Comparison of ENCODE assay signal across 9 mouse cellular contexts in genomic region chr13:45454641-45455040, GRCm38 (mm10). TPM values are rescaled to one million over a fixed set of nuclear protein-coding genes. Genes with fewer than 3 reads are reported as not detected.
A peak's percentile ranks its signal among the peaks of the same experiment; 100 is the strongest.
DNase-seq lines count a peak whose midpoint lies in the region; ATAC-seq lines count a peak whose summit lies in the region.
"Had no signal": no experiment of that assay in that cellular context is flagged by ENCODE, and none has a peak within 500 bp of the region (broad histone marks: within the 10 kb centered on the region; RNA-seq: fewer than 3 reads in every experiment).

No protein-coding gene starts in this region.

- intact Hi-C loops in left cerebral cortex, postnatal 36 days (cut with DNase I), result no loop called here

- H3K27me3 ChIP-seq in lung, embryonic 16.5 days (ENCODE audit: control insufficient read depth, insufficient read depth, low read depth, low read length), result no peaks in the 10 kb centered on the region
- H3K27me3 ChIP-seq in neural tube, embryonic 14.5 days (ENCODE audit: control insufficient read depth, insufficient read depth, low read length), result no peaks in the 10 kb centered on the region
- H3K27me3 ChIP-seq: Patski had no signal

- no peaks in the 10 kb centered on the region for H3K36me3 ChIP-seq in lung, embryonic 16.5 days (ENCODE audit: control insufficient read depth, insufficient read depth, low read length)
- no peaks in the 10 kb centered on the region for H3K36me3 ChIP-seq in neural tube, embryonic 14.5 days (ENCODE audit: control insufficient read depth, insufficient read depth, low read length)

- H3K4me2 ChIP-seq in lung, embryonic 16.5 days (ENCODE audit: low read depth, low read length), result peak overlapping the region; percentile 43
- H3K4me2 ChIP-seq in neural tube, embryonic 14.5 days (ENCODE audit: low read depth, low read length), result no peak overlapping the region

- ATAC-seq in lung, embryonic 16.5 days (ENCODE audit: low read depth), result peak; percentile 52
- ATAC-seq in neural tube, embryonic 14.5 days (ENCODE audit: low read depth), result peak; percentile 31; the same call in 1 of the 2 replicates
- no peak for ATAC-seq in monocyte, adult 5-6 weeks (replicated peaks; ENCODE audit: insufficient number of reproducible peaks, low FRiP score, low TSS enrichment, poor library complexity, severe bottlenecking)
- ATAC-seq: Patski had no signal

- no peak for DNase-seq in lung, postnatal 14 days
- peak; percentile 48 for DNase-seq in heart, adult 8-10 months (ENCODE audit: low spot score)
- DNase-seq in kidney, postnatal 14 days, result peak; percentile 61
- no peak for DNase-seq in frontal cortex, postnatal 14 days (ENCODE audit: low spot score in 2 of 2)
- DNase-seq in left cerebral cortex, postnatal 36 days (ENCODE audit: low spot score in 2 of 2), result no peak

- H3K27ac ChIP-seq in lung, embryonic 16.5 days (ENCODE audit: low read length), result peak overlapping the region; percentile 86
- no peak overlapping the region for H3K27ac ChIP-seq in neural tube, embryonic 14.5 days (ENCODE audit: low read depth, low read length)

- no peak overlapping the region for H3K4me3 ChIP-seq in lung, embryonic 16.5 days (ENCODE audit: low read length)
- no peak overlapping the region for H3K4me3 ChIP-seq in neural tube, embryonic 14.5 days (ENCODE audit: low read depth, low read length)

- WGBS in lung, embryonic 16.5 days, result 3% methylated on average over 4 of the region's 4 CpGs
- 14% methylated on average over 4 of the region's 4 CpGs for WGBS in neural tube, embryonic 14.5 days

- H3K9me3 ChIP-seq in lung, embryonic 16.5 days (ENCODE audit: control insufficient read depth, low read length), result no peaks in the 10 kb centered on the region
- no peaks in the 10 kb centered on the region for H3K9me3 ChIP-seq in neural tube, embryonic 14.5 days (ENCODE audit: control insufficient read depth, low read length)

- H3K4me1 ChIP-seq in lung, embryonic 16.5 days (replicated peaks; ENCODE audit: control insufficient read depth, insufficient read depth, low read length), result peaks cover 25% of the 10 kb centered on the region
- H3K4me1 ChIP-seq in neural tube, embryonic 14.5 days (ENCODE audit: control insufficient read depth, insufficient read depth, low read length), result peaks cover 15% of the 10 kb centered on the region

- H3K9ac ChIP-seq in lung, embryonic 16.5 days (ENCODE audit: low read length), result no peak overlapping the region
- H3K9ac ChIP-seq in neural tube, embryonic 14.5 days (replicated peaks; ENCODE audit: low read depth, low read length), result no peak overlapping the region

RNA-seq across cellular contexts. Expression of gene Gmpr, which starts 52.6 kb away (rescaled TPM):
- polyA plus RNA-seq in lung, embryonic 16.5 days (2015; fragmentation: Nextera tagmentation; extraction: Ambion mirVana), result 23.4 and 29.2 TPM in 2 replicates
- 100 to 1,000 TPM; 152 to 199 (median 170) TPM for total RNA-seq in heart, adult 8-10 months (2022)
- polyA plus RNA-seq in neural tube, embryonic 14.5 days (2014; fragmentation: Nextera tagmentation; extraction: Ambion mirVana), result 46.5 and 46.9 TPM in 2 replicates
- 1.8 to 2.3 TPM in 2 of 3 replicates, not detected in the other for total RNA-seq in monocyte, adult 5-6 weeks (2017)
- total RNA-seq in left cerebral cortex, postnatal 36 days (2021), result 10 to 100 TPM; 46.6 to 55.4 TPM

Comparison
In these comparisons a context has a peak if more than half of its experiments do, and no peak if none do; other contexts are left out.
1. DNase-seq: peak in heart, adult 8-10 months (single experiment) and kidney, postnatal 14 days (single experiment); none in lung, postnatal 14 days (single experiment), frontal cortex, postnatal 14 days (0 of 2) and left cerebral cortex, postnatal 36 days (0 of 2).
2. RNA of gene Gmpr, which starts 52.6 kb away (total RNA-seq): 152 to 199 TPM in heart, adult 8-10 months and 46.6 to 55.4 TPM in left cerebral cortex, postnatal 36 days; 1.8 to 2.3 TPM in monocyte, adult 5-6 weeks; every median in the first group is over 10 times any median in the second.